Mouse (Mus musculus): ENCODE results near the gene Tvp23a.

GRCm38 (mm10) chr16:10417723-10418259, 29.4 kb downstream of the Tvp23a start:
- TF ChIP-seq CTCF (IDR thresholded peaks at IDR 0.05; ENCODE audit: low read depth, low read length) (no peak), GATA1 (IDR thresholded peaks at IDR 0.05; ENCODE audit: borderline replicate concordance, low read length) (no peak), TAL1 (conservative IDR thresholded peaks at IDR 0.05; ENCODE audit: low read depth, low read length) (no peak), GATA2 (IDR thresholded peaks at IDR 0.05; ENCODE audit: borderline replicate concordance, low read depth, low read length) (no peak), POLR2AphosphoS5 (IDR thresholded peaks at IDR 0.05; ENCODE audit: insufficient replicate concordance, low read depth, low read length) (no peak)

All from G1E (cell line).